Mouse (Mus musculus): ENCODE data around the gene Map3k5. TPM values are rescaled to one million over a fixed set of nuclear protein-coding genes. Genes with fewer than 3 reads are reported as not detected.

The Map3k5 gene
- polyA plus RNA-seq, 1 experiment = 1.0 TPM

- Histone ChIP-seq H3K36me3 (ENCODE audit: control insufficient read depth, insufficient read depth, low read length) (no peaks in the 10 kb centered on the region), H3K27me3 (ENCODE audit: control insufficient read depth, insufficient read depth, low read length) (no peaks in the 10 kb centered on the region), H3K27ac (ENCODE audit: control insufficient read depth, insufficient read depth, low read depth, low read length) (no peak overlapping the region), H3K4me1 (ENCODE audit: control insufficient read depth, insufficient read depth, low read length) (no peaks in the 10 kb centered on the region; the same call in none of the 2 replicates), H3K4me3 (ENCODE audit: control insufficient read depth, low read depth, low read length) (no peak overlapping the region)
- TF ChIP-seq POLR2A (IDR thresholded peaks at IDR 0.05; ENCODE audit: control insufficient read depth, low read depth, low read length) = no peak
- TF ChIP-seq CTCF (IDR thresholded peaks at IDR 0.05; ENCODE audit: control insufficient read depth, insufficient read depth, insufficient replicate concordance, low read depth, low read length) = no peak
Observed at GRCm38 (mm10) chr10:20186800-20187273, 252.6 kb downstream of the Map3k5 start.

DNA sequence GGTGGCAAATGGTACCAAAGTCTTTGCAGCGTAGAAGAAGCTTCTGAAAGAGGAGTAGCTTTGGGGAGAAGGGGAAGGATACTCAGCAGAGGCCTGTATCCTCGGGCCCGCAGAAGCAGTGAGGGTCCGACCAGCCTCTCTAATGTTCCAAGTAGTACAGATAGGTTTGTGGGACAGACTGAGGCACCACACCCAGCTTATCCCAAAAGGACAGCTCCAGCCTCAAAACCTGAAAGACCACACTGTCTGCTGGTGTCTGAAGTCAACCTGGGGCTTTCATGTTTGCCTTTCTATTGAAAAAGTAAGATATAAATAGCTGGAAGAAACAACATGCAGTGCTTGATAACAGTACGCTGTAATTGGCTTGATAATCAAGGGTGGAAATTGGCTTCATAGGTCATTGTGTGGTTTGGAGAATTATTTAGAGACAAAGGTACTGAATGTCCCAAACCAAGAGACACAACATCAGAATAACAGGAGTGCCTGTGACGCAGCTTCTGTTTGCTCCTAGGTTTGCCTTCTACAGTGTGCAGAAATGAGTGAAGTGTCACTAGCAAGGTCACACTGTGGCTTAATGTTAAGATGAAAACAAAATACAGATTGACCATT is 256.0 kb downstream of the Map3k5 start:
- no peak overlapping the region for H3K4me3 ChIP-seq (ENCODE audit: control insufficient read depth, low read depth, low read length)
- no peak for TF ChIP-seq POLR2A (IDR thresholded peaks at IDR 0.05; ENCODE audit: control insufficient read depth, low read depth, low read length)
- no peak for TF ChIP-seq CTCF (IDR thresholded peaks at IDR 0.05; ENCODE audit: control insufficient read depth, insufficient read depth, insufficient replicate concordance, low read depth, low read length)
- H3K4me1 ChIP-seq (ENCODE audit: control insufficient read depth, insufficient read depth, low read length) = no peaks in the 10 kb centered on the region; the same call in 1 of the 2 replicates
- no peaks in the 10 kb centered on the region for H3K36me3 ChIP-seq (ENCODE audit: control insufficient read depth, insufficient read depth, low read length)
- H3K27ac ChIP-seq (ENCODE audit: control insufficient read depth, insufficient read depth, low read depth, low read length) = no peak overlapping the region
- no peaks in the 10 kb centered on the region for H3K27me3 ChIP-seq (ENCODE audit: control insufficient read depth, insufficient read depth, low read length)

Other genes starting within 250 kb of the Map3k5 start
- gene Il20ra, start 221.9 kb upstream of the Map3k5 start, polyA plus RNA-seq (2012; rRNA removed) = 0.64 and 1.0 TPM in 2 replicates
- not detected in 2 replicates for gene Slc35d3, start 83.0 kb upstream of the Map3k5 start, polyA plus RNA-seq (2012; rRNA removed)
- 16.3 and 19.8 TPM in 2 replicates for gene Pex7, start 26.8 kb upstream of the Map3k5 start, polyA plus RNA-seq (2012; rRNA removed)
- 82.2 and 92.8 TPM in 2 replicates for gene Map7, start 214.0 kb downstream of the Map3k5 start, polyA plus RNA-seq (2012; rRNA removed)

Data from testis, adult 2 months (tissue).